Mouse (Mus musculus) heart, embryonic 13.5 days (tissue): ENCODE data around the gene Atp10b. TPM values are rescaled to one million over a fixed set of nuclear protein-coding genes. Genes with fewer than 3 reads are reported as not detected.
"Not testable (repeated sequence)": the region's sequence is repeated elsewhere in the genome, so short reads cannot be mapped to it uniquely, and the experiment has no call there.

Source experiments
- ATAC-seq: fragments of 200-750 bp; cut with Nextera tagmentation; 2 replicates; pipeline ENCODE4 v1.8.0; 2017; ENCODE audit warnings: moderate TSS enrichment; ENCODE audit not compliant: insufficient number of reproducible peaks, low FRiP score, low TSS enrichment; ENCODE audit errors: extremely low read depth
- H3K27ac ChIP-seq: fragments of 300-500 bp; sonication (generic); replicated peaks from 2 replicates; pipeline ENCODE4 v1.5.1; 2015; ENCODE audit warnings: moderate library complexity, mild to moderate bottlenecking, inconsistent platforms
- H3K27me3 ChIP-seq: fragments of 300-500 bp; sonication (generic); replicated peaks from 2 replicates; pipeline ENCODE4 v1.6.1; 2015; ENCODE audit warnings: mild to moderate bottlenecking, inconsistent platforms
- H3K36me3 ChIP-seq: fragments of 300-500 bp; sonication (generic); 2 replicates; pipeline ENCODE4 v1.6.1; 2015; ENCODE audit warnings: mild to moderate bottlenecking, inconsistent platforms
- H3K4me1 ChIP-seq: fragments of 300-500 bp; sonication (generic); 2 replicates; pipeline ENCODE4 v1.6.1; 2015; ENCODE audit warnings: inconsistent platforms
- H3K4me2 ChIP-seq: fragments of 300-500 bp; sonication (generic); 2 replicates; pipeline ENCODE4 v1.6.1; 2015; ENCODE audit warnings: inconsistent platforms, mild to moderate bottlenecking, moderate library complexity
- H3K4me3 ChIP-seq: fragments of 300-500 bp; sonication (generic); 2 replicates; pipeline ENCODE4 v1.5.1; 2015; ENCODE audit warnings: moderate library complexity, mild to moderate bottlenecking, inconsistent platforms
- H3K9ac ChIP-seq: fragments of 300-500 bp; sonication (generic); 2 replicates; pipeline ENCODE4 v1.6.1; 2015; ENCODE audit warnings: inconsistent platforms, mild to moderate bottlenecking, moderate library complexity
- H3K9me3 ChIP-seq: fragments of 300-500 bp; sonication (generic); 2 replicates; pipeline ENCODE4 v1.6.1; 2016; ENCODE audit warnings: inconsistent platforms
- WGBS: fragments of 180-500 bp; shearing (Covaris S2); methylation state at CpG from one replicate; pipeline ENCODE4 v1.1.7; 2015; ENCODE audit warnings: mixed read lengths; 5-methylcytosine and 5-hydroxymethylcytosine counted together
- polyA plus RNA-seq: library from polyadenylated mRNA; unstranded; fragments of >200 nt; fragmentation: Nextera tagmentation; extraction: Ambion mirVana; gene quantifications from 2 replicates; pipeline ENCODE4 v1.2.1, GENCODE M21; 2015

The Atp10b gene
- 0.03 and 0.04 TPM in 2 replicates for polyA plus RNA-seq

DNA sequence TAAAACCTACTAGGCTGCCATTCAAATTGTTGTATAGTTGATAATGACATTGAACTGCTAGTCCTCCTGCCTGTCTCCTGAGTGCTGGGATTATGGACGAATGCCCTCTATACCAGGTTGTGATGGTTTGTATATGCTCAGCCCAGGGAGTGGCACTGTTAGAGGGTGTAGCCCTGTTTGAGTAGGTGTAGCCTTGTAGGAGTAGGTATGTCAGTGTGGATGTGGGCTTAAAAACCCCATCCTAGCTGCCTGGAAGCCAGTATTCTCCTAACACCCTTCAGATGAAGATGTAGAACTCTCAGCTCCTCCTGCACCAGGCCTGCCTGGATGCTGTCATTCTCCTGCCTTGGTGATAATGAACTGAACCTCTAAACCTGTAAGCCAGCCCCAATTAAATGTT lies at the start of gene Atp10b:
TSS of gene Atp10b (plus strand) at position 301 of the 400 bp plus-strand sequence.
- no peaks in the 10 kb centered on the region for H3K27me3 ChIP-seq
- H3K9ac ChIP-seq: no peak within 1 kb of the TSS
- H3K4me2 ChIP-seq: no peak within 1 kb of the TSS
- no peaks in the 10 kb centered on the region for H3K4me1 ChIP-seq
- no peak within 1 kb of the TSS for H3K4me3 ChIP-seq
- H3K36me3 ChIP-seq: no peaks in the 10 kb centered on the region
- H3K27ac ChIP-seq: no peak within 1 kb of the TSS
- H3K9me3 ChIP-seq: no peaks in the 10 kb centered on the region
- WGBS: 56% methylated on average over 1 of the region's 1 CpGs
- no peak for ATAC-seq

GRCm38 (mm10) chr11:43101357-43101756 lies 48.3 kb upstream of the Atp10b start:
- no peak for ATAC-seq
- WGBS: 59% methylated on average over 1 of the region's 1 CpGs
- no peak overlapping the region for H3K4me2 ChIP-seq
- no peak overlapping the region for H3K27ac ChIP-seq
- no peaks in the 10 kb centered on the region for H3K4me1 ChIP-seq
- H3K27me3 ChIP-seq: no peaks in the 10 kb centered on the region
- no peak overlapping the region for H3K4me3 ChIP-seq
- H3K9me3 ChIP-seq: no peaks in the 10 kb centered on the region
- no peak overlapping the region for H3K9ac ChIP-seq
- no peaks in the 10 kb centered on the region for H3K36me3 ChIP-seq

DNA sequence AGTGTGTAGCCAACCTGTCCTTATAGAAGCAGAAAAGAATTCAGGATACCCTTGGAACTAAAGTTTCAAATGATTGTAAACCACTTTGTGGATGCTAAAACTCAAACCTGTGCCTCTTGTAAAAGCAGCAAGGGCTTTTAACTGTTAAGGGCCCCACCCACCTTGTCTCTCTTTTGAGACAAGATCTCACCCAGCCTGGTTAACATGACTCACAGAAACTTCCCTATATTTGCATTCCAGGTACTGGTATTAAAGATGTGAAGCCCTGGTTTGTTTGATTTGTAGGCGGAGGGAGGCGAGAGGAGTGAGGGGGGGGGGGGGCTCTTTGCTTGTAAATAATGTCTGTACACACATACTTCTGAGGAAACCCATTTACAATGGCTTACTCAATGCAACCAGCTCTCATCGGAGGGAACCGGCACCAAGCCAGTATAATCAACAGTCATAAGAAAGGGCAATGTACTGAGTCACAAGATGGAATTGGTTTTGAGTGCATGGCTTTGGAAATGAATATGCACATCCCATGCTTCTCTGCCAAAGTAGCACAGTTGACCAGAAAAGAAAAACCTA lies 23.7 kb upstream of the Atp10b start:
- Histone ChIP-seq H3K4me1 (no peaks in the 10 kb centered on the region), H3K4me3 (no peak overlapping the region), H3K9ac (no peak overlapping the region), H3K27me3 (no peaks in the 10 kb centered on the region), H3K4me2 (no peak overlapping the region), H3K9me3 (peaks cover 6% of the 10 kb centered on the region), H3K36me3 (no peaks in the 10 kb centered on the region), H3K27ac (no peak overlapping the region)
- WGBS: 75% methylated on average over 4 of the region's 4 CpGs
- no peak for ATAC-seq

- not testable (repeated sequence) for H3K9me3 ChIP-seq, H3K4me1 ChIP-seq, ATAC-seq, H3K4me3 ChIP-seq, H3K4me2 ChIP-seq, H3K36me3 ChIP-seq, H3K27ac ChIP-seq, H3K27me3 ChIP-seq, H3K9ac ChIP-seq
- 66% methylated on average over 12 of the region's 12 CpGs for WGBS
These were observed 23.1 kb upstream of the Atp10b start for GRCm38 (mm10) chr11:43126573-43126972.

DNA sequence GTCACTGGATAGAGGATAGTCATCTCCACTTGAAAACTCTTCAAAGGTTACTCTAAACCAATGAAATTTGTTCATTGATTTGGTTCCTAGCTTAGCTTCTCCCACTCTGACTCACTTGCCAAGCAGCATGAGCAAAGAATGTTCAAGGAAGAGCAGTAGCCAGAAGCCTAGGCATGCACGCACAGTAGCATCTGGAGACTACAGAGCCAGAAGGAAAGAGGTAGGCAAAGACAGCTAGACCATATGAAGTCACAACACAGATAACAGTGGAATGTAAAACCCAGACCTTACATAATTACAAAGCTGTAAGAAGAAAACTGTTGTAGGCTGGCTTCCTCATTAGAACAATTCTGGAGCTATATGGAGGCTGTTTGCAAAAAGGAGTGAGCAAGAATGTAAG lies 8.4 kb upstream of the Atp10b start:
- Histone ChIP-seq H3K9me3 (no peaks in the 10 kb centered on the region), H3K27ac (no peak overlapping the region), H3K4me2 (no peak overlapping the region), H3K27me3 (no peaks in the 10 kb centered on the region), H3K4me3 (no peak overlapping the region), H3K9ac (no peak overlapping the region), H3K4me1 (no peaks in the 10 kb centered on the region), H3K36me3 (no peaks in the 10 kb centered on the region)
- ATAC-seq: no peak
- WGBS: 64% methylated on average over 1 of the region's 1 CpGs

- no peak overlapping the region for H3K4me3 ChIP-seq
- H3K9me3 ChIP-seq: no peaks in the 10 kb centered on the region
- no peak overlapping the region for H3K27ac ChIP-seq
- H3K27me3 ChIP-seq: no peaks in the 10 kb centered on the region
- ATAC-seq: no peak
- no peak overlapping the region for H3K9ac ChIP-seq
- H3K4me1 ChIP-seq: no peaks in the 10 kb centered on the region
- no peaks in the 10 kb centered on the region for H3K36me3 ChIP-seq
- H3K4me2 ChIP-seq: no peak overlapping the region
- WGBS: 72% methylated on average over 1 of the region's 1 CpGs
These were observed 6.9 kb upstream of the Atp10b start for GRCm38 (mm10) chr11:43142811-43143210.

DNA sequence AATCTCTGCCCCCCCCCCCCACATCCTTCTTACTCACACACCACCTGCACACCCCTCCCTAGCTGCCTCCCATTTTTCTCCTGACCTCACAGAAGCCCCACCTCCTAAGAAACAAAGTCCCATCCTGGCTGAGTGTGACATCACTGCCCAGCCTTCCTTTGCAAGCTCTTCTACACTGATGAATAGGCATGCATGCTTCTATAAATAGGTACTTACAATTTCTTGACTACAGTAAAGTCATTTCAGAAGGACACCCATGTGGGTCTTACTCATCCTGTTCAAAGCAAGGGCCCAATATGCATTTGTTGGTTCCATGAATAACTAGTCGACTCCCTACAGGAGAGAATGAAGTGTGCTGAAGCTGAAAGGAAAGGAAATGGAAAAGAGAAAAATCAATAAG lies 5.5 kb upstream of the Atp10b start:
- Histone ChIP-seq H3K27me3 (no peaks in the 10 kb centered on the region), H3K4me2 (no peak overlapping the region), H3K4me1 (no peaks in the 10 kb centered on the region), H3K27ac (no peak overlapping the region), H3K36me3 (no peaks in the 10 kb centered on the region), H3K9ac (no peak overlapping the region), H3K4me3 (no peak overlapping the region), H3K9me3 (no peaks in the 10 kb centered on the region)
- no peak for ATAC-seq
- 75% methylated on average over 1 of the region's 1 CpGs for WGBS

GRCm38 (mm10) chr11:43144882-43145281 lies 4.8 kb upstream of the Atp10b start:
- H3K4me1 ChIP-seq, H3K4me3 ChIP-seq, H3K27ac ChIP-seq, H3K9ac ChIP-seq, H3K36me3 ChIP-seq, ATAC-seq, H3K4me2 ChIP-seq, H3K9me3 ChIP-seq, H3K27me3 ChIP-seq: not testable (repeated sequence)
- WGBS: 48% methylated on average over 2 of the region's 2 CpGs

DNA sequence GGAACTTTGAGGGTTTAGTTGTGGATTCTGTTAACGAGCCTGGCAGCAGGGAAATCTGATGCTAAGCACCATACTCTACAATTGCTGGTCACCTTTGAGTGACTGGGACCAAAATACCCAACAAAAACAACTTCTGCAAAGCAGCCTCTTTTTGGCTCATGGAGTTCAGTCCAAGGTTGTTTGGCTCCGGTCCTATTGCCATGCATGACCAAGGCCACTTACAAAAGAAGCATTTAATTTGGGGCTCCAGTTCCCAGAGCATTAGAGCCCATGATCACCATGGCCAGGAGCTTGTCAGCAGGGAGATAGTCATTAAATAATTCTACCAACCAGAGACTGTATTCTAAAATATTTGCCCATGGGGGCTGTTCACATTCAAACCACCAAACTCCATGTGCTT lies 2.3 kb upstream of the Atp10b start:
- H3K4me1 ChIP-seq: no peaks in the 10 kb centered on the region
- WGBS: 48% methylated on average over 2 of the region's 2 CpGs
- no peak overlapping the region for H3K4me3 ChIP-seq
- no peak overlapping the region for H3K9ac ChIP-seq
- H3K9me3 ChIP-seq: no peaks in the 10 kb centered on the region
- no peak for ATAC-seq
- no peak overlapping the region for H3K27ac ChIP-seq
- H3K27me3 ChIP-seq: no peaks in the 10 kb centered on the region
- no peaks in the 10 kb centered on the region for H3K36me3 ChIP-seq
- H3K4me2 ChIP-seq: no peak overlapping the region

GRCm38 (mm10) chr11:43148341-43148740 lies 1.3 kb upstream of the Atp10b start:
- H3K4me1 ChIP-seq: no peaks in the 10 kb centered on the region
- H3K9ac ChIP-seq: no peak overlapping the region
- WGBS: 65% methylated on average over 1 of the region's 1 CpGs
- H3K9me3 ChIP-seq: no peaks in the 10 kb centered on the region
- H3K27me3 ChIP-seq: no peaks in the 10 kb centered on the region
- H3K4me3 ChIP-seq: no peak overlapping the region
- no peak overlapping the region for H3K27ac ChIP-seq
- no peak for ATAC-seq
- no peak overlapping the region for H3K4me2 ChIP-seq
- no peaks in the 10 kb centered on the region for H3K36me3 ChIP-seq

DNA sequence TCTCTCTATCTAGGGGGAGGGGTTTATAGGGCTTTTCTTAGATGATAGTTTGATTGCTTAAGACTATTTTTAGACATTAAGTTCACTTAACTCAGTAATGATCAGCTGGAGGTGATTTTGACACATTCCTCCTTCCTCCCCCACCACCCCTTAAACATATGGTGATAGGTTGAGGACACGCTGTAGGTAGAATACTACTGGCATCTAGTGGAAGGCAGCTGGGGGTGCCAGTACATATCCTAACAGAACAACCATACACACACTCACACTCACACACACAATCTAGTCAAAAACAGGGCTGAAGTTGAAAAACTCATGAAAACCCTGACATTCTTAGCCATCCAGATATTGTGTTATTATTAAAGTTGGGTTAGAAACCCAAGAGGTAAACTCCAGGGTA lies 5.3 kb downstream of the Atp10b start:
- whole genome bisulfite sequencing: 71% methylated on average over 1 of the region's 1 CpGs
- H3K9me3 ChIP-seq: no peaks in the 10 kb centered on the region

DNA sequence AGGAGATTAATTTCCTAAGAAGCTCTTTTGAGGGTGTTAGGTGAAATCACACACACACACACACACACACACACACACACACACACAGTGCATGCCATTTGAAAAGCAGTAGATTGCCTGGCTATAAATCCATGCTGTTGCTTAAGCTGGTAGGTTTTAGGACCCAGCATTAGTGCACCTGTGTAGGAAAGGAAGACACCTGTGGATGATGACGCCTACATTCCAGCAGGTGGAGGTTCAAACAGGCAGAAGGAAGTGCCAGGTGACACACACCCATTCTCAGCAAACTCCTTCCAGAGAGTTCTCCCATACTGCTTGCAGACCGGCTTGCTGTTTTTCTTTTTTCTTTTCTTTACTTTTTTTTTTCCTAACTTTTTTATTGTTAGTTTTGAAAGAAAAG lies 5.7 kb downstream of the Atp10b start:
- no peak for ATAC-seq
- no peaks in the 10 kb centered on the region for H3K4me1 ChIP-seq
- H3K9me3 ChIP-seq: no peaks in the 10 kb centered on the region
- H3K27me3 ChIP-seq: no peaks in the 10 kb centered on the region
- 78% methylated on average over 2 of the region's 2 CpGs for WGBS
- no peak overlapping the region for H3K4me3 ChIP-seq
- H3K4me2 ChIP-seq: no peak overlapping the region
- H3K36me3 ChIP-seq: no peaks in the 10 kb centered on the region
- no peak overlapping the region for H3K27ac ChIP-seq
- no peak overlapping the region for H3K9ac ChIP-seq

More for the DNA sequence above, 5.3 kb downstream of the Atp10b start:
- Histone ChIP-seq H3K4me1 (no peaks in the 10 kb centered on the region), H3K4me2 (no peak overlapping the region), H3K9ac (no peak overlapping the region), H3K36me3 (no peaks in the 10 kb centered on the region), H3K27me3 (no peaks in the 10 kb centered on the region), H3K4me3 (no peak overlapping the region), H3K27ac (no peak overlapping the region)
- ATAC-seq: no peak
